Mouse (Mus musculus) stomach, embryonic 15.5 days (tissue): ENCODE results near the gene Ankrd35. TPM values are rescaled to one million over a fixed set of nuclear protein-coding genes. Genes with fewer than 3 reads are reported as not detected.
A peak's percentile ranks its signal among the peaks of the same experiment; 100 is the strongest.
"Not testable (repeated sequence)": the region's sequence is repeated elsewhere in the genome, so short reads cannot be mapped to it uniquely, and the experiment has no call there.

ENCODE experiments used
- ATAC-seq: fragments of 200-750 bp; cut with Nextera tagmentation; 2 replicates; pipeline ENCODE4 v1.8.0; 2017; ENCODE audit warnings: low read depth, moderate number of reproducible peaks, moderate TSS enrichment; ENCODE audit not compliant: insufficient read depth, low FRiP score
- H3K27ac ChIP-seq: fragments of 300-500 bp; sonication (generic); 2 replicates; pipeline ENCODE4 v1.5.1; 2015; ENCODE audit warnings: mild to moderate bottlenecking, inconsistent platforms
- H3K27me3 ChIP-seq: fragments of 300-500 bp; sonication (generic); replicated peaks from 2 replicates; pipeline ENCODE4 v1.6.1; 2015; ENCODE audit warnings: inconsistent platforms
- H3K36me3 ChIP-seq: fragments of 300-500 bp; sonication (generic); 2 replicates; pipeline ENCODE4 v1.6.1; 2015; ENCODE audit warnings: inconsistent platforms
- H3K4me1 ChIP-seq: fragments of 300-500 bp; sonication (generic); 2 replicates; pipeline ENCODE4 v1.6.1; 2015; ENCODE audit warnings: inconsistent platforms
- H3K4me2 ChIP-seq: fragments of 300-500 bp; sonication (generic); 2 replicates; pipeline ENCODE4 v1.6.1; 2015; ENCODE audit warnings: mild to moderate bottlenecking, inconsistent platforms
- H3K4me3 ChIP-seq: fragments of 300-500 bp; sonication (generic); replicated peaks from 2 replicates; pipeline ENCODE4 v1.5.1; 2015; ENCODE audit warnings: inconsistent platforms
- H3K9ac ChIP-seq: fragments of 300-500 bp; sonication (generic); 2 replicates; pipeline ENCODE4 v1.6.1; 2015; ENCODE audit warnings: inconsistent platforms
- H3K9me3 ChIP-seq: fragments of 300-500 bp; sonication (generic); 2 replicates; pipeline ENCODE4 v1.6.1; 2016; ENCODE audit warnings: inconsistent platforms
- WGBS: fragments of 180-500 bp; shearing (Covaris S2); methylation state at CpG from one replicate; pipeline ENCODE4 v1.1.7; 2015; 5-methylcytosine and 5-hydroxymethylcytosine counted together
- polyA plus RNA-seq: library from polyadenylated mRNA; unstranded; fragments of >200 nt; fragmentation: Nextera tagmentation; extraction: Ambion mirVana; gene quantifications from 2 replicates; pipeline ENCODE4 v1.2.1, GENCODE M21; 2015

Gene Ankrd35
- polyA plus RNA-seq, 1 experiment from 2014 or later = 3.8 TPM

- no peak overlapping the region for H3K27ac ChIP-seq
- H3K4me2 ChIP-seq = no peak overlapping the region
- no peak overlapping the region for H3K4me3 ChIP-seq
- no peak for ATAC-seq
- H3K4me1 ChIP-seq = no peaks in the 10 kb centered on the region
- no peak overlapping the region for H3K9ac ChIP-seq
- WGBS = 81% methylated on average over 3 of the region's 3 CpGs
- no peaks in the 10 kb centered on the region; the same call in 1 of the 2 replicates for H3K36me3 ChIP-seq
- H3K9me3 ChIP-seq = no peaks in the 10 kb centered on the region
- no peaks in the 10 kb centered on the region for H3K27me3 ChIP-seq
Measured at GRCm38 (mm10) chr3:96647365-96647764, 22.6 kb upstream of the Ankrd35 start.

GRCm38 (mm10) chr3:96660901-96661300 is 9.0 kb upstream of the Ankrd35 start:
- H3K4me1 ChIP-seq = peaks cover 10% of the 10 kb centered on the region
- no peak for ATAC-seq

DNA sequence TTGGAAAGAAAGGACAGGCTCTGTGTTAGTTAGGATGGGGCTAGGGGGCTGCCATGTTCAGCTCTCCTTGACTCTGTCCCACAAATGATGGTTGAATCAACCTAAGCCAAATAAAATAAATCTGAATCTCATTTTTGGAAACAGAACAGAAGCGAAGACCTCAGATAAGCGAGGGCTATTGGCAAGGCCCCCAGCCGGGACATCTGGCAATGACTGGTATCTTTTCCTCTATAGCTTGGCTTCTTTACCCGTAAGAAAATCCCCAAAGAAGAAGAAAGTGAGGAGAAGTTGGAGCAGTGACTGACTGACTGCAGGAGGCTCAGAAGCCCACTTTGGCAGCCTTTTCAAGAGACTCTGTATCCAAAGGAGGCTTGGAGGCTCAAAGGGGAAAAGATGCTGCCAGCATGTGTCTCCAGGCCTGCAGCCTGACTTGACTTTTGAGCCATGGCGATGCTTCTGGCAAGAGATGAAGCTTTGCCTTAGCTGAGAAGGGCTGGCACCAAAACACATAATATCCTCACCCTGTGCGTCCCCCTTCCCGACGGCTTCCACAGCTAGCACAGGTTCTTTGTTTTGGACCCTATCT is 7.1 kb upstream of the Ankrd35 start:
- Histone ChIP-seq H3K36me3 (no peaks in the 10 kb centered on the region), H3K27ac (peak overlapping the region; percentile 68; the same call in 1 of the 2 replicates), H3K4me2 (peak overlapping the region; percentile 75), H3K27me3 (no peaks in the 10 kb centered on the region), H3K4me3 (no peak overlapping the region), H3K9me3 (no peaks in the 10 kb centered on the region), H3K4me1 (peaks cover 10% of the 10 kb centered on the region), H3K9ac (no peak overlapping the region)
- 51% methylated on average over 8 of the region's 8 CpGs for WGBS
- 0 out of 2 replicates have a peak, but pooled peaks have one; percentile 7 for ATAC-seq

More at GRCm38 (mm10) chr3:96660901-96661300, 9.0 kb upstream of the Ankrd35 start:
- WGBS = 87% methylated on average over 2 of the region's 2 CpGs
- no peak overlapping the region for H3K4me3 ChIP-seq
- H3K27ac ChIP-seq = no peak overlapping the region
- H3K9me3 ChIP-seq = no peaks in the 10 kb centered on the region
- no peak overlapping the region for H3K9ac ChIP-seq
- H3K4me2 ChIP-seq = no peak overlapping the region
- no peaks in the 10 kb centered on the region for H3K36me3 ChIP-seq
- no peaks in the 10 kb centered on the region for H3K27me3 ChIP-seq

- Histone ChIP-seq H3K4me3 (peak overlapping the region; percentile 28), H3K27me3 (no peaks in the 10 kb centered on the region), H3K4me1 (peaks cover 10% of the 10 kb centered on the region), H3K9me3 (no peaks in the 10 kb centered on the region), H3K27ac (peak overlapping the region; percentile 68), H3K9ac (no peak overlapping the region; the same call in 1 of the 2 replicates), H3K4me2 (peak overlapping the region; percentile 75), H3K36me3 (no peaks in the 10 kb centered on the region)
- ATAC-seq = peak; percentile 90
- WGBS = 6% methylated on average over 17 of the region's 18 CpGs
Measured at GRCm38 (mm10) chr3:96663432-96664239, 6.3 kb upstream of the Ankrd35 start.

DNA sequence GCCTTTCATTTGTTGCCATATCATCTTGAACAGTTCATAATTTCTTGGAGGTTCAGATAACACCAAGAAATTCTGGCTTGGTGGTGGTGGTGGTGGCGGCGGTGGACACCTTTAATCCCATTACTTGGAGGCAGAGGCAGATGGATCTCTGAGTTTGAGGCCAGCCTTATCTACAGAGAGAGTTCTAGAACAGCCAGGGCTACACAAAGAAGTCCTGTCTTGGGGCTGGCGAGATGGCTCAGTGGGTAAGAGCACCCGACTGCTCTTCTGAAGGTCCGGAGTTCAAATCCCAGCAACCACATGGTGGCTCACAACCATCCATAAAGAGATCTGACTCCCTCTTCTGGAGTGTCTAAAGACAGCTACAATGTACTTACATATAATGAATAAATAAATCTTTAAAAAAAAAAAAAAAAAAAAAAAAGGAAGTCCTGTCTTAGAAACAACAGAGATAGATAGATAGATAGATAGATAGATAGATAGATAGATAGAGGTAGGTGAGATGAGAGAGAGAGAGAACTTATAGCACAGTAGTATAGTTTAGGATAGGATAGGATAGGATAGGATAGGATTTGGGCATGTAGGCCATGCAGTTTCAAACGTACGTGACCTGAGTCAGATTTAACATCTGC is 4.1 kb upstream of the Ankrd35 start:
- not testable (repeated sequence) for H3K27me3 ChIP-seq, H3K27ac ChIP-seq, H3K4me3 ChIP-seq, H3K9me3 ChIP-seq, H3K36me3 ChIP-seq, ATAC-seq, H3K9ac ChIP-seq, H3K4me2 ChIP-seq
- peaks cover 17% of the 10 kb centered on the region for H3K4me1 ChIP-seq
- WGBS = 86% methylated on average over 7 of the region's 7 CpGs

DNA sequence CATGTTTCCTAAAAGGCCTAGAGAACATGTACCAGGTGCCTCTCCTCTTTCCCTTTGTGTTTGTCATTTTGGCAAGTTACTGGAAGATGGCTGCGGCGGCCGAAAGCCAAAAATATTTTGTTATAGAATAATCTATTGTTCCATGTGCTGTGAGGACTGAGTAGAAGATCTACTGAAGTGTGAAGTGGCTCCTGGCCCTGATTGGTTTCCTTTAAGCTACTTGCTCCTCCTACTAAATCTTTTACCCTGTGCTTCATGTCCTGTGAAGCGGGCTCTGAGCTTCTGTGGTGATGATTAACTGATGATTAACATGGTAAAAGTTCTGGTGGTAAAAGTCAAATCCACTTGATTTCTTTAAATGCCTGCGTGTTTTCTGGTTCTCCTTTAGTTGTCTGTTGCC is 3.0 kb upstream of the Ankrd35 start:
- H3K9me3 ChIP-seq = no peaks in the 10 kb centered on the region
- H3K4me3 ChIP-seq = no peak overlapping the region
- H3K9ac ChIP-seq = no peak overlapping the region
- 83% methylated on average over 5 of the region's 5 CpGs for WGBS
- H3K4me1 ChIP-seq = peaks cover 17% of the 10 kb centered on the region
- ATAC-seq = no peak
- H3K36me3 ChIP-seq = no peaks in the 10 kb centered on the region
- no peak overlapping the region for H3K27ac ChIP-seq
- no peak overlapping the region for H3K4me2 ChIP-seq
- no peaks in the 10 kb centered on the region for H3K27me3 ChIP-seq

DNA sequence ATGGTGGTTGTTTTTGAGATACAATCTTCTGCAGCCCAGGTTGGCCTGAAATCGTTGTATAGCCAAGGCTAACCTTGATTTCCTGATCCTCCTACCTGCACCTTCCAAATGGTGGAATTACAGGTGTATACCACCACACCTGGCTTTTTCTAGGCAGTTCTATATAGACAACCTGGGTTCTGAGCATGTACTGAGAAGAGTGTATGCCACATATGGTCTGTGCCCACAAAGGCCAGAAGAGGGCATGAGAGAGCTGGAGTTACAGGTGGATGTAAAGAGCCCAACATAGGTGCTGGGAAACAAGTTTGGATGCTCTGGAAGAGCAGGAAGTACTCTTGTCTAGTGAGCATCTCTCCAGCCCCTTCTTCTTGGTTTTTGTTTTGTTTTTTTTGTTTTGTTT is 2.6 kb upstream of the Ankrd35 start:
- Histone ChIP-seq H3K9me3 (no peaks in the 10 kb centered on the region), H3K4me3 (no peak overlapping the region)

DNA sequence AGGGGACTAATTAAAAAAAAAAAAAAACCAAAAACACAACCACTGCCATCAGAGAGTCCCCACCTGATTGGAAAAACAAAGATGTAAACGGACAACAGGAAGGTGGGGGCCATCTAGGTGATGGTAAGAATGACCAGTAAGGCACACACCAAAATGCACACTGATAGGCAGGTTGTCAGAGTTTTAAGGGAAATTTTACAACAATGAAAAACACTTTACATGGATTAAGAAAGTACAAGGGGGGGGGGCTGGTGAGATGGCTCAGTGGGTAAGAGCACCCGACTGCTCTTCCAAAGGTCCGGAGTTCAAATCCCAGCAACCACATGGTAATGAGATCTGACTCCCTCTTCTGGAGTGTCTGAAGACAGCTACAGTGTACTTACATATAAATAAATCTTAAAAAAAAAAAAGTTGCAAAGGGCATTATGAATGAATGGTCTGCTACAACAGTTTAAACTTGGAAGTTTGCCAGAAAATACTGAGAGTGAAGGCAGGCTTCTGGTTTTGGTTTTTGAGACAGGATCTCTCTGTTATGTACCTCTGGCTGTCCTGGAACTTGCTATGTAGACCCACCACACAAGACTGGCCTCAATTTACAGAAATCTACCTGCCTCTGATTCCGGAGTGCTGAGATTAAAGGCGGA is 1.4 kb upstream of the Ankrd35 start:
- Histone ChIP-seq H3K27me3 (no peaks in the 10 kb centered on the region), H3K36me3 (no peaks in the 10 kb centered on the region), H3K9ac (no peak overlapping the region), H3K27ac (no peak overlapping the region), H3K4me3 (no peak overlapping the region), H3K4me1 (peaks cover 10% of the 10 kb centered on the region), H3K4me2 (no peak overlapping the region), H3K9me3 (no peaks in the 10 kb centered on the region)
- WGBS = 93% methylated on average over 5 of the region's 5 CpGs
- ATAC-seq = no peak

More for the DNA sequence above, 2.6 kb upstream of the Ankrd35 start:
- WGBS = 46% methylated on average over 1 of the region's 1 CpGs
- Histone ChIP-seq H3K36me3 (no peaks in the 10 kb centered on the region), H3K9ac (no peak overlapping the region), H3K27me3 (no peaks in the 10 kb centered on the region), H3K4me2 (no peak overlapping the region), H3K4me1 (peaks cover 17% of the 10 kb centered on the region), H3K27ac (no peak overlapping the region)
- no peak for ATAC-seq

- 90% methylated on average over 5 of the region's 5 CpGs for WGBS
Measured at GRCm38 (mm10) chr3:96671519-96671918, 1.6 kb downstream of the Ankrd35 start.

GRCm38 (mm10) chr3:96673514-96673913 is 3.6 kb downstream of the Ankrd35 start:
- WGBS = 69% methylated on average over 4 of the region's 4 CpGs
- H3K36me3 ChIP-seq = no peaks in the 10 kb centered on the region
- no peaks in the 10 kb centered on the region for H3K9me3 ChIP-seq
- H3K27ac ChIP-seq = no peak overlapping the region
- H3K27me3 ChIP-seq = no peaks in the 10 kb centered on the region
- H3K4me2 ChIP-seq = no peak overlapping the region
- peaks cover 6% of the 10 kb centered on the region; the same call in 1 of the 2 replicates for H3K4me1 ChIP-seq
- H3K4me3 ChIP-seq = no peak overlapping the region
- ATAC-seq = no peak
- H3K9ac ChIP-seq = no peak overlapping the region

More at GRCm38 (mm10) chr3:96671519-96671918, 1.6 kb downstream of the Ankrd35 start:
- no peak overlapping the region for H3K27ac ChIP-seq
- no peak overlapping the region for H3K4me3 ChIP-seq
- H3K4me2 ChIP-seq = no peak overlapping the region
- H3K9me3 ChIP-seq = no peaks in the 10 kb centered on the region
- peaks cover 6% of the 10 kb centered on the region; the same call in 1 of the 2 replicates for H3K4me1 ChIP-seq
- no peaks in the 10 kb centered on the region for H3K27me3 ChIP-seq
- ATAC-seq = no peak
- no peak overlapping the region for H3K9ac ChIP-seq
- no peaks in the 10 kb centered on the region for H3K36me3 ChIP-seq

DNA sequence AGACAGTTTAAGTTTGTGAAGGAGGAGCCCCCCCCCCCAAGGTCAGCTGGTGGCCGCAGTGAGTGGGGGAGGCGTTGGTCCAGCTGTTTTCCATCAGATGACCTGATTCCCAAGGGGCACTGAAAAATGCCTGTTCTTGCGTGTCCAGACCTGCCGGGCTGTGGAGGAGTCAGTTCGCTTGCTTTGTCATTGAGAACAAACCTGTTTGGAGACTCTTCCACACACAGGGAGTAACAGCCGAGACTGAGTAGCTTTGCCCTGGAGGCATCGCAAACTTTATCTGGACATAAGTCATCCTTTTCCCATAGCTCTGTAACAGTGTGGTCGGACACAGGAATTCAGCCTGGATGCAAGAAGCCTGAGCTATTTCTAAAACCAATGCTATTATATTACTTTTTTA is 4.5 kb downstream of the Ankrd35 start:
- H3K9ac ChIP-seq = no peak overlapping the region
- H3K4me3 ChIP-seq = no peak overlapping the region
- no peaks in the 10 kb centered on the region for H3K9me3 ChIP-seq
- H3K36me3 ChIP-seq = no peaks in the 10 kb centered on the region
- 30% methylated on average over 8 of the region's 8 CpGs for whole genome bisulfite sequencing
- no peak overlapping the region for H3K4me2 ChIP-seq
- no peaks in the 10 kb centered on the region for H3K27me3 ChIP-seq
- ATAC-seq = no peak
- peaks cover 4% of the 10 kb centered on the region; the same call in 1 of the 2 replicates for H3K4me1 ChIP-seq
- peak overlapping the region; percentile 6; the same call in 1 of the 2 replicates for H3K27ac ChIP-seq
